Mouse (Mus musculus) stomach, postnatal 0 days (tissue): ENCODE results near the gene Usp19. TPM values are rescaled to one million over a fixed set of nuclear protein-coding genes. Genes with fewer than 3 reads are reported as not detected.

ENCODE experiments used
- ATAC-seq: fragments of 200-750 bp; cut with Nextera tagmentation; 2 replicates; pipeline ENCODE4 v1.8.0; 2017; ENCODE audit not compliant: low FRiP score, low TSS enrichment
- DNase-seq: peaks from one replicate; pipeline ENCODE4 v3.0.0-alpha.2; 2016; ENCODE audit warnings: low spot score
- H3K27ac ChIP-seq: fragments of 300-500 bp; sonication (generic); replicated peaks from 2 replicates; pipeline ENCODE4 v1.5.1; 2014; ENCODE audit warnings: mild to moderate bottlenecking, control low read depth
- H3K27me3 ChIP-seq: fragments of 300-500 bp; sonication (generic); 2 replicates; pipeline ENCODE4 v1.6.1; 2014; ENCODE audit warnings: low read length; ENCODE audit not compliant: control insufficient read depth, insufficient read depth
- H3K36me3 ChIP-seq: fragments of 300-500 bp; sonication (generic); 2 replicates; pipeline ENCODE4 v1.6.1; 2014; ENCODE audit warnings: low read length, mixed read lengths; ENCODE audit not compliant: control insufficient read depth, insufficient read depth
- H3K4me1 ChIP-seq: fragments of 300-500 bp; sonication (generic); replicated peaks from 2 replicates; pipeline ENCODE4 v1.6.1; 2014; ENCODE audit warnings: antibody characterized with exemption; ENCODE audit not compliant: control insufficient read depth, insufficient read depth
- H3K4me2 ChIP-seq: fragments of 300-500 bp; sonication (generic); replicated peaks from 2 replicates; pipeline ENCODE4 v1.6.1; 2014; ENCODE audit warnings: low read depth, mild to moderate bottlenecking, control low read depth, moderate library complexity
- H3K4me3 ChIP-seq: fragments of 300-500 bp; sonication (generic); 2 replicates; pipeline ENCODE4 v1.5.1; 2014; ENCODE audit warnings: low read depth, low read length, control low read depth
- H3K9ac ChIP-seq: fragments of 300-500 bp; sonication (generic); 2 replicates; pipeline ENCODE4 v1.6.1; 2014; ENCODE audit warnings: mild to moderate bottlenecking, low read length, control low read depth, mixed read lengths
- H3K9me3 ChIP-seq: fragments of 300-500 bp; sonication (generic); 2 replicates; pipeline ENCODE4 v1.6.1; 2016; ENCODE audit warnings: low read length; ENCODE audit not compliant: control insufficient read depth
- CTCF ChIP-seq: IDR thresholded peaks from 2 replicates; pipeline ENCODE4 v1.5.1; 2016; ENCODE audit warnings: antibody characterized with exemption, low read depth, mild to moderate bottlenecking, moderate library complexity
- EP300 ChIP-seq: optimal IDR thresholded peaks from 2 replicates; pipeline ENCODE3; 2016; ENCODE audit warnings: antibody characterized with exemption
- WGBS: fragments of 180-500 bp; shearing (Covaris S2); extraction: QIAGEN DNeasy Blood & Tissue Kit; methylation state at CpG from one replicate; pipeline ENCODE4 v1.1.7; 2014; 5-methylcytosine and 5-hydroxymethylcytosine counted together
- polyA plus RNA-seq: library from polyadenylated mRNA; unstranded; fragments of >200 nt; fragmentation: Nextera tagmentation; extraction: Ambion mirVana; gene quantifications from 2 replicates; pipeline ENCODE4 v1.2.1, GENCODE M21; 2015

Gene Usp19
- polyA plus RNA-seq, 1 experiment from 2014 or later = 22.2 TPM

GRCm38 (mm10) chr9:108481520-108482210 is 8.7 kb upstream of the Usp19 start:
- no peak overlapping the region for H3K4me3 ChIP-seq
- WGBS = 86% methylated on average over 19 of the region's 19 CpGs
- no peak overlapping the region for H3K27ac ChIP-seq
- H3K36me3 ChIP-seq = peaks cover 21% of the 10 kb centered on the region
- TF ChIP-seq EP300 (no peak), CTCF (no peak)
- no peak for ATAC-seq
- H3K27me3 ChIP-seq = no peaks in the 10 kb centered on the region
- peaks cover 2% of the 10 kb centered on the region; the same call in 1 of the 2 replicates for H3K4me1 ChIP-seq
- no peak for DNase-seq
- H3K9ac ChIP-seq = no peak overlapping the region; the same call in 1 of the 2 replicates
- no peaks in the 10 kb centered on the region for H3K9me3 ChIP-seq
- H3K4me2 ChIP-seq = no peak overlapping the region

- Histone ChIP-seq H3K4me2 (no peak overlapping the region), H3K4me1 (peaks cover 2% of the 10 kb centered on the region; the same call in 1 of the 2 replicates), H3K27ac (no peak overlapping the region), H3K9me3 (no peaks in the 10 kb centered on the region), H3K9ac (no peak overlapping the region), H3K27me3 (no peaks in the 10 kb centered on the region), H3K4me3 (no peak overlapping the region), H3K36me3 (peaks cover 32% of the 10 kb centered on the region)
- ATAC-seq (no peak), DNase-seq (no peak)
- TF ChIP-seq CTCF (no peak), EP300 (no peak)
- WGBS = 94% methylated on average over 18 of the region's 18 CpGs
These were observed 7.2 kb upstream of the Usp19 start for GRCm38 (mm10) chr9:108483051-108483790.

DNA sequence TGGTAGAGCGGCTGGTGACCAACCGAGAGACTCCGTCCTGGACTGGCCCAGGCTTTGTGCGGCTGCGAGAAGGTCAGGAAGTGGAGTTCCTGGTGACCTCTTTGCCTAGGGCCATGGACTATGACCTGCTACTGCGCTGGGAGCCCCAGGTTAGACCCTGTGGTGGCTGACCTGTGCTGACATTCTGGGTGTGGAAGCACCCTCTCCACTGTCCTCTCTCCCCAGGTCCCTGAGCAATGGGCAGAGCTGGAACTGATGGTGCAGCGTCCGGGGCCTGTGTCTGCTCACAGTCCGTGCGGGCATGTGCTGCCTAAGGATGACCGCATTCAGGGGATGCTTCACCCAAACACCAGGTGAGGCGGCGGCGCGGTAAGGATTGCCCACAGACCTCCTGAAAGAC is 6.4 kb upstream of the Usp19 start:
- H3K9me3 ChIP-seq = no peaks in the 10 kb centered on the region
- WGBS = 94% methylated on average over 15 of the region's 15 CpGs
- ATAC-seq (no peak), DNase-seq (no peak)
- H3K4me1 ChIP-seq = peaks cover 2% of the 10 kb centered on the region; the same call in 1 of the 2 replicates
- H3K27ac ChIP-seq = no peak overlapping the region
- H3K36me3 ChIP-seq = peaks cover 32% of the 10 kb centered on the region
- H3K4me2 ChIP-seq = no peak overlapping the region
- no peak for TF ChIP-seq EP300
- TF ChIP-seq CTCF = no peak
- no peak overlapping the region for H3K9ac ChIP-seq
- no peaks in the 10 kb centered on the region for H3K27me3 ChIP-seq
- H3K4me3 ChIP-seq = no peak overlapping the region

DNA sequence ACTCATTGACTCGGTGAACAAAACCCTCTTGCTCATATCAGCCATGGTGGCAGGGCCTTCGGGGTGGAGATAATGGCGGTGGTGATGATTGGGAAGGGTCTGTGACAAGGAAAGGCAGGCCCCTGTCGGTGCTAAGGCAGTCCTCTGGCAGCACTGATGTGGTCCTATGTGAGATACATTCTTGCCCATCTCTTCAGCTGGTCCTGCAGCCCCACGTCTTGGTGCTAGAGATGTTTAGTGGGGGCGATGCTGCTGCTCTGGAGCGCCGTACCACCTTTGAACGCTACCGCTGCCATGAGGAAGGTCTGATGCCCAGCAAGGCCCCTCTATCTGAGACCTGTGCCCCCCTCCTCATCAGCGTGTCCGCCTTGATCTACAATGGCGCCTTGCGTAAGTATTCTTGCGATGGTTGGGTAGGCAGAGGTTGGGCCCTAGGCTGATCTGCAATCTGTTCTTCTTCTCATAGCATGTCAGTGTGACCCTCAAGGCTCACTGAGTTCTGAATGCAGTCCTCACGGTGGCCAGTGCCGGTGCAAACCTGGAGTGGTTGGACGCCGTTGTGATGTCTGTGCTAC is 5.0 kb upstream of the Usp19 start:
- H3K4me2 ChIP-seq = no peak overlapping the region
- H3K36me3 ChIP-seq = peaks cover 32% of the 10 kb centered on the region
- H3K27me3 ChIP-seq = no peaks in the 10 kb centered on the region
- H3K27ac ChIP-seq = no peak overlapping the region
- no peak for ATAC-seq
- H3K4me3 ChIP-seq = no peak overlapping the region
- WGBS = 91% methylated on average over 19 of the region's 19 CpGs
- no peak for DNase-seq
- H3K4me1 ChIP-seq = no peaks in the 10 kb centered on the region; the same call in 1 of the 2 replicates
- H3K9me3 ChIP-seq = no peaks in the 10 kb centered on the region
- no peak overlapping the region for H3K9ac ChIP-seq
- no peak for TF ChIP-seq EP300
- TF ChIP-seq CTCF = no peak

- H3K36me3 ChIP-seq = peaks cover 32% of the 10 kb centered on the region
- no peak for TF ChIP-seq EP300
- TF ChIP-seq CTCF = no peak
- no peaks in the 10 kb centered on the region for H3K9me3 ChIP-seq
- ATAC-seq = no peak
- H3K27ac ChIP-seq = no peak overlapping the region
- no peak overlapping the region for H3K4me2 ChIP-seq
- no peak for DNase-seq
- 91% methylated on average over 8 of the region's 8 CpGs for WGBS
- no peak overlapping the region for H3K9ac ChIP-seq
- H3K27me3 ChIP-seq = no peaks in the 10 kb centered on the region
- H3K4me1 ChIP-seq = peaks cover 3% of the 10 kb centered on the region; the same call in 1 of the 2 replicates
- no peak overlapping the region for H3K4me3 ChIP-seq
These were observed 3.4 kb upstream of the Usp19 start for GRCm38 (mm10) chr9:108486973-108487530.
